Mouse (Mus musculus): ENCODE measurements at regions not wholly inside any gene's neighbourhood (a gene's known extent, or its start where the extent isn't known, plus 50 kb on each side); places are given as distances from the start of the nearest gene placed in this dataset.

- TF ChIP-seq CTCF (IDR thresholded peaks at IDR 0.05; ENCODE audit: low read depth): no peak
- TF ChIP-seq EP300 (IDR thresholded peaks at IDR 0.05; ENCODE audit: low read depth): no peak
Observed at GRCm38 (mm10) chr2:57527966-57528365, 290.5 kb downstream of the Gpd2 start.
